Mouse (Mus musculus): ENCODE results near the gene Rbm17.
A peak's percentile ranks its signal among the peaks of the same experiment; 100 is the strongest.
"Not testable (repeated sequence)": the region's sequence is repeated elsewhere in the genome, so short reads cannot be mapped to it uniquely, and the experiment has no call there.

Gene Rbm17

GRCm38 (mm10) chr2:11604053-11604452 lies at the start of gene Rbm17:
Rbm17 (minus strand) TSS chr2:11604153.
- DNase-seq (ENCODE audit: low read depth, low spot score) = no peak

GRCm38 (mm10) chr2:11653330-11653729 lies 49.4 kb upstream of the Rbm17 start:
- DNase-seq (ENCODE audit: low read depth, low spot score) = no peak

GRCm38 (mm10) chr2:11652780-11653179 lies 48.8 kb upstream of the Rbm17 start:
- no peak for DNase-seq (ENCODE audit: low read depth, low spot score)

- DNase-seq (ENCODE audit: low read depth, low spot score) = no peak
These were observed 48.2 kb upstream of the Rbm17 start for GRCm38 (mm10) chr2:11652196-11652595.

DNA sequence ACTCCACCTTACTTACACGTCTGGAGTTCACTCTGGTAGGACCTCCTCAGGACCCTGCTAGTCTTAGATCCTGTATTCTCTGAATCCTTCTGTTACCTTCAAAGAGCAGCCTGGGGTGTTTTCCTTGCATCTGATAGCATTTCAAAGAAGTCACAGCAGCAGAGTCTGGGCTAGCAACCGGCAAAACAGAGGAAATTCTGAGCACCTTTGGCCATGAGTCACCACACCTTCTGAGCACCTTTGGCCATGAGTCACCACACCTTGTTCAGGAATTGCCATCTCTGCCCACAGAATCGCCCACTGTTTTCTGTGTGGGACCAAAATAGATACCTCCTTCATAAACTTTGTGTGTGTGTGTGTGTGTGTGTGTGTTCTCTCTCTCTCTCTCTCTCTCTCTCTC lies 47.5 kb upstream of the Rbm17 start:
- DNase-seq (ENCODE audit: low read depth, low spot score) = no peak

DNA sequence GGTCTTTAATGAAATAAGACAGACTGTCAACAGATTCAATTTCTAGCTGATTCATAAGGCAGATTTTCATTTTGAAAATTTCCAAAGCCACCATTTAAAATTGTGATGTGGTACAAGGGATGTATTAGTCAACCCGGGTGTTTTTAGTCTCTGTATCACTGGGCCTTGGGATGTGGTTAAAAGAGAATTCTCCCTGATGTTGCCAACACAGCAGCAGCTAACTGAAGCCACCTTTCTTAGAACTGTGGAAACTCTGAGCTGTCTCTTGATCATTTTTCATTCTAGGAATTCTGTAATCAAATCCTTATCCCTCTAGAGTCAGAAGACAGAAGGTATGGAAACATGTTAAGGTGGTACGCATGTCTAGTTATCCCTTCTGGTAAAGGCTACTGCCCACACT lies 41.3 kb upstream of the Rbm17 start:
- DNase-seq (ENCODE audit: low read depth, low spot score) = no peak

DNA sequence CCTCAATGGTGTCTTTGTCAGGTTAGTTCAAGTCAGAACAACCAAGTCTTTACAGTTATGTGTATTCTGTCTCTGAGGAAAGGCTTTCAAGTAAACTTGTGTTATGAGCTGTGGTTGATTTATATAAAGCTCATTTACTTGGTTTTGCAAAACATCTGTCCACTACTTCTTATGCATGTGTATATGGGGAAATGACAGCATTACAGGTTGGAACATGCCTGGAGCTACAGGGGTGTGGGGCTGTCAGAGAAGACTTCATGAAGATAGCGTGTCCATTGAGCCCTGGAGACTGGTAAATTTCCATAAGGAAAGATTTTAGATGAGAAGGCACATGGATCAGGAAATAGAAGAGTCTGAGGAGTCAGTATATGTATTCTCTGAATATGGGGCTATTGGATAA lies 40.1 kb upstream of the Rbm17 start:
- DNase-seq (ENCODE audit: low read depth, low spot score) = no peak

- no peak for DNase-seq (ENCODE audit: low read depth, low spot score)
These were observed 38.5 kb upstream of the Rbm17 start, which contains the start of gene Il2ra for GRCm38 (mm10) chr2:11642451-11642941. Il2ra (plus strand) TSS chr2:11642807.

DNA sequence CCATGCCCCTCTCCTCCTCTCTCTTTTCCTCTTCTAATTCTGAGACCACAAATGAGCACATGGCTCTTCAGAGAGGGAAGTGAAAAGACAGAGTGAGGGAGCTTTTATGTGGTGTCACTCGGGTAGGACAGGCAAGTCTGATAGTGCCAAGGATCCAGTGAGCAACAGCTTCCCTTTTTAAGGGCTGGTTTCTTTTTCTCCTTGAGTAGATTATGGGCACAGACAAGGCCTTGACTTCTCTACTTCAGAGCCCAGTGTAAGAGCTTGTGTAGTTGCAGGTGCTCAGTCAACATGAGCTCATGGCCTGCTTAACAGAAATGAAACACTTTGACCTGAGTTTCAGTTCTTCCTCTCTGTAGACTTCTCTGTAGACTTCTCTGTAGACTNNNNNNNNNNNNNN lies 33.2 kb upstream of the Rbm17 start:
- peak; percentile 33 for DNase-seq (ENCODE audit: low read depth, low spot score)

DNA sequence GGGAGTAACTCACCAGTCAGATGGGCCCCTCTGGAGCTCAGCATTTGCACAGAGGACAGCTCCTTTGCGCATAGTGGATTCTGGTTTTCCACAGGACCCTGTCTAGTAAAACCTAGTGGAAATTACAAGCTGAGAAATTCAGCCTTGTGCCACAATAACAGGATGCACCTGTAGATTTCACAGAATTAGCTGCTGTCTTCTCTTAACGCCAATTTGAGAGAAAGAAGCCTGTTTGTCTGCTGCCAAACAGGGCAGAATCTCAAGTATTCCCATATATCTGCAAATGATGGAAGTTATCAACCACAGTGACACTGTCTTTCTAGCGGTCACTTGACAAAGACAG lies 32.2 kb upstream of the Rbm17 start:
- DNase-seq (ENCODE audit: low read depth, low spot score) = no peak

DNA sequence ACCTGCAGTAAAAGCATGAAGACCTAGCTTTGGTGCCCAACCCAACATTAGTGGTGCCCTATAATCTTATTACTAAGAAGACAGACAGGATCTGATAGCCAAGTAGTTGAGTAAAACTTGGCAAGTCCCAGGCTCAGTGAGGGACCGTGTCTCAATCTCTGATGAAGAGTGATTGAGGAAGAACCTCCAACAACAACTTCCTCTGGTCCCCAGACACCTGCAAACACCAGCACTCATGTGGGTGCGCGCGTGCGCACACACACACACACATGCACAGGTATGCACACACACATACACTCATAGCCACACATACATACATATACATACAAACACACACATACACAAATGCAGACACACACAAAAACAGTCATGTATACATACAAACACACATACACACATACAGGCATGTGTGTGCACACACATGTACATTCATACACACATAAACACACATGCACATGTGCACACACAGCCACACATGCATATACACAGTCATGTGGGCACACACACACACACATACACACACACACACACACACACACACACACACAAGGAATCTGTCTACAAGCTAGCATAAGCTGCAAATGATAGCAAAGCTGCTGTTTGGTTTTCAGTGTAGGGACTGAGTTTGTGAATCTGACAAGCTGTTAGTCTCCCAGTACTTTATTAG lies 31.7 kb upstream of the Rbm17 start:
- no peak for DNase-seq (ENCODE audit: low read depth, low spot score)

GRCm38 (mm10) chr2:11635035-11635434 lies 31.1 kb upstream of the Rbm17 start:
- no peak for DNase-seq (ENCODE audit: low read depth, low spot score)

DNA sequence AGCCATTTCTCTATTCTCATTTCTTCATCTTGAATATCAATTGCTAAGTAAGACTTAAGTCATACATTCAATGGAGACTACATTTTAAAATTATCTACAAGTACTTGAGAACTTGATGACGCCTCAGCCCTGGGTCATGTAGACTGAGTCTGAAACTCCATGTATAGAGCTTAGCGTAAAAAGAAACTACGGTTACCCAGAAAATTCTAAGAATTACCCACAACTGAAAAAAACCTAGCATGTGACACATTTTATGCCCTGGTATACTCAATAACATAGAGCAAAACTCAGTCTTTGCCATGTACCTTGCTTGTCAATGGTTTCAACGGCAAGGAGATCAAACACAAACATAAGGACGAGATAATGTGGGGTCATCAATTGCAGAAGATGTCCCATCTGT lies 21.9 kb upstream of the Rbm17 start, which contains the start of gene Gm17490:
Gm17490 (minus strand) TSS at position 375 of the 400 bp plus-strand sequence.
- no peak for DNase-seq (ENCODE audit: low read depth, low spot score)

DNA sequence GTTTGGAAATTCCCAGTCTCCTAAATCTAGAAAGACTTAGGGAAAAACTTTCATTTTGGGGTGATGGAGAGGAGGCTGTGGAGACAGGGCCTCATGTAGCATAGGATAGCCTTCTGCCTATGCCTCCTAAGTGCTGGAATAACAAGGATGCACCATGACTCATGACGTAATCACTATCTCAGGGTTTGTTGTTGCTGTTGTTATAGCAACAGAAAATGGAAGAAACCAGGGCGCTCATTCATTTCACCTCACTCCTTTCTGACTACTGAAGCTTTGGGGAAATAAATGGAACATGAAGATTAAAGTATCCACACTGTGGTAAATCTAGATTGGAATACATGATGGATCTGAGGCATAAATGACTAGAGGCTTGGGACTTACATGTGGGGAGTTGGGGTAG lies 19.8 kb upstream of the Rbm17 start:
- no peak for DNase-seq (ENCODE audit: low read depth, low spot score)

GRCm38 (mm10) chr2:11623173-11623572 lies 19.2 kb upstream of the Rbm17 start:
- no peak for DNase-seq (ENCODE audit: low read depth, low spot score)

GRCm38 (mm10) chr2:11619598-11619997 lies 15.6 kb upstream of the Rbm17 start:
- DNase-seq (ENCODE audit: low read depth, low spot score) = no peak

GRCm38 (mm10) chr2:11616846-11617245 lies 12.9 kb upstream of the Rbm17 start:
- DNase-seq (ENCODE audit: low read depth, low spot score) = no peak

DNA sequence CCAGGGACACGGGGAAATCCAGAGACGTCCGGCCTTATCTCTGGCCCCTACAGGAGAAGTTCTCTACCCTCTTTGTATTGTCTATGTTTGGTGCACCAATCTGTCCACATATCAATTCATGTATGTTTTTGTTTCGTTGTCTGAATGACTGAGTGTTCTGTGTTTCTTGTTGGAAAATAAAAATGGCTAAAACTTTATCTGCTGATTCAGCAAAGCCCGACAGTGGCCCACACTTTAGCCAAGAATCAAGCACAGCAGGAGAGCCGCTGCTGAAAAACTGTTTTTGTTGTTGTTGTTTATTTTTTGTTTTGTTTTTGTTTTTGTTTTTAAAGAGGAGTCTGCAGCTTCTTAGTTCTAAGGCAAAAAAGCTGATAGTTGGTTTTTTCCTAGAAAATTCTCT lies 9.0 kb upstream of the Rbm17 start:
- DNase-seq (ENCODE audit: low read depth, low spot score) = not testable (repeated sequence)

DNA sequence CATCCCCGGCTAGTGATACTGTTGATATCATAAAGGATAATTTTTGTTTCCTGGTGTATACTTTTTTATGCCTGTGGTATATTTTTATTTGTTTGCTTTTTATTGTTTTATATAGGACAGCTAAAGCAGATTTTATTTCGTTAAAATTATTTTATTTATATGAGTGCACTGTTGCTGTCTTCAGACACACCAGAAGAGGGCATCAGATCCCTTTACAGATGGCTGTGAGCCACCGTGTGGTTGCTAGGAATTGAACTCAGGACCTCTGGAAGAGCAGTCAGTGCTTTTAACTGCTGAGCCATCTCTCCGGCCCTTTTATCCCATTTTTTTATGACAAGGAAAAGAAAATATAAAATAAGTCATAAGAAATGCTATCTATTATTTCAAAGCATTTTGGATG lies 2.8 kb upstream of the Rbm17 start:
- DNase-seq (ENCODE audit: low read depth, low spot score) = not testable (repeated sequence)

DNA sequence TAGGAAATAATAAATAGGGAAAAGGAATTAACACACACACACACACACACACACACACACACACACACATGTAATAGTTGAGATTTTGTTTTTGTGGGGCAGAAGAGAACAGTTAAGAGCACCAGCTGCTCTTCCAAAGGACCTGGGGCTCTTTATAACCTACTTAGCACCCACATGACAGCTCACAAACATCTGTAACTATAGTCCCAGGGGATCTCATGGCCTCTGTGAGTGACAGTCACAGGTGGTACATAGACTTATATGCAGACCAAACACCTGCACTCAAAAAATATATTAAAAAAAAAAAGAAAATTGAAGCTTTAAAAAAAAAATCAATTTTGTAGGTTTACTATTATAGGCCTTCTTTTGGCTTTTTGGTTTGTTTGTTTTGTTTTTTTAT lies 958 bp upstream of the Rbm17 start:
- no peak for DNase-seq (ENCODE audit: low read depth, low spot score)

DNA sequence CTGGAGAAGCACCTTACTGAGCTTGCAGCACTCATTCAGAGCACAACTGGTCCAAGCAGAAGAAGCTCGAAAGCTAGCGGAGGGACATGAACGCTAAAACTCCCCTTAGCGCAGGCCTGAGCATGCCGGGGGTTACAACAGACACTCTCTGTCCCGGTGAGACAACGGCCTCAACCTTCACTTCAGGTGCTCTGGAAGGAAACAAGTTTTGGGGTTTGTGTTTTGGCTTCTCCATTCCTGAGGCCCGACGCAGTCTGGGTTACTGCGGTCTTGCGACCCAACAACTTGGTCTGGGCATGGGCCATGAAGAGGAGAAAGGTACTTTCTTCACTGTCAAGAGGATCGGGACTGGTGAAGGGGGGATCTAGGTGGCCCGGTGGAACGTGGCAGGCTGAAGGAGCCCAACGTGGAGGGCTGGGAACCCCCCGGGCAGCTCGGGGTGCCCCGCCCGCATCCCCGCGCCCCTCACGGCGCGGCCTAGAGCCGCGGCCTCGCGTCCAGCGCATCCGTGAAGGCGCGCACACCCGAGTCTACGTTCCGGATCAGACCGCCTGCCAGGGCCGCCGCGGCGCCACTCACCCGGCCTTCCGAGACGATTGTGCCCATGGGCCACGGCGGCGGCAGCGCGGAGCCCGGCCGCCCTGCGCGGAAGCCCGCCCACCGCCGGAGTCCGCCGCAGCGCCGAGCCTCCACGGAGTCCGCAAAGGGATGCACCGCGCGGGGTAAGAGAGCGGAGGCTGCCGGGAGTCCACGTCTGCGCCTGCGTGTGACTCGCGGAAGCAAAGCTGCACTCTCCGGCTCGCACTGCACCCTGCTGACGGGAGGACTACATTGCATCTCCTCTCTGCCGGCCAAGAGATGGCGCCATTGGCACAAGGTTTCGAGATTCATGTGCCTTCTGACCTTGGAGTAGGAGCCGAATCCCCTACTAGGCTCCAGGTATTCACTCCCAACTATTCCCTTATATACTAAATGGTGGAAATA lies 1.2 kb downstream of the Rbm17 start:
- peak; percentile 92 for DNase-seq (ENCODE audit: low read depth, low spot score)

DNA sequence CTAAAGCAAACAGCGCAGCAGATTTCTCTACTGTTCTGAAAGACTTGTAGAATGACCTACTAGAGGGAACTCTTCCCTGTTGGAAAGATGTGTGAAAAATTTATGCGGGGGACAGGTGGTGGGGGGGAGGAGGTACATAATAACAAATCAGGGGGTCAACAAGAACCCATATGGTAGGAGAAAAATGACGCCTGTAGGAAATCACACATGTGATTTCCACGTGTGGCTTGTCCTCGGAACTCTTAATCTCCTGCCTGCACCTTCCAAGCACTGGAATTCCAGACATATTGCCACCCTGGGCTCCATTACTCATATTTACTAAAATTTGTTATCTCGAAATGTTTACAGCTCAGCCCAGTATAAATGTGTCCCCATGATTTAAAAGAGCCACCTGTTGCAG lies 2.2 kb downstream of the Rbm17 start:
- no peak for DNase-seq (ENCODE audit: low read depth, low spot score)

- no peak for DNase-seq (ENCODE audit: low read depth, low spot score)
These were observed 6.0 kb downstream of the Rbm17 start for GRCm38 (mm10) chr2:11597906-11598305.
